Mouse (Mus musculus): ENCODE results near the gene Sdc1. TPM values are rescaled to one million over a fixed set of nuclear protein-coding genes. Genes with fewer than 3 reads are reported as not detected.

Sdc1 gene
- polyA plus RNA-seq (2017; shearing (Covaris generic)): under 1 TPM in 1 of 2 experiments, not detected in 1; 0.32 TPM

GRCm38 (mm10) chr12:8770946-8771843, at the start of gene Sdc1:
Sdc1 (plus strand) TSS chr12:8771323.
- ATAC-seq: no peak

DNA sequence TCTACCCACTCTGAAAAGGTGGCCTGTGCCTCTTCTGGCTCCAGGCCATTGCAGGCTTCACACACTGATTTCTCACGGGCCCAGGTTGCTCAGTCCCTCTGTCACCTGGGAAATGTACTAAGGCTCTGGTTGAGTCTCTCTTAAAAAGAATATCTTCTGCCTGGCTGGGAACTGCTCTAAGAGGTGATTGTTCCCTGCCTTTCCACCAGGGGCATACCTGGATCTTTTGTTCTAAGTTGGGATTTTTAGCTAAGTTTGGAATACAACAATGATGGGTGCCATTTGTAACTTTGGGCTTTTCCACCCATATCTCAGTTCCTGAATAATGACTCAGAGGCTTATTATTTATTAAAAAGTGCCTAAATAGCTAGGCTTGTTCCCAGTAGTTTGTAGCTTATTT, 44.2 kb upstream of the Sdc1 start:
- no peak for ATAC-seq

DNA sequence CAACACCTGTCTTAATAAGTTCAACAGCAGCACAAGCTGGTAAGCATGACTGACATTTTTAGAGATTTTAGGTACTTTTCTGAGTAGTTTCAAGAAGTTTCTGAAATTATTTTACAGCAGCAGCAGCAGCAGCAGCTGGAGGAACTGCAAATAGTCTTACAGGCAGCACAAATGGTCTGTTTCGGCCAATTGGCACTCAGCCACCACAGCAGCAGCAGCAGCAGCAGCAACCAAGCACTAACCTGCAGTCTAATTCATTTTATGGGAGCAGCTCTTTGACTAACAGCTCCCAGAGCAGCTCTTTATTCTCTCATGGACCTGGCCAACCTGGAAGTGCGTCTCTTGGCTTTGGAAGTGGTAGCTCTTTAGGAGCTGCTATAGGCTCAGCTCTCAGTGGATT, 42.4 kb upstream of the Sdc1 start:
- ATAC-seq: no peak

DNA sequence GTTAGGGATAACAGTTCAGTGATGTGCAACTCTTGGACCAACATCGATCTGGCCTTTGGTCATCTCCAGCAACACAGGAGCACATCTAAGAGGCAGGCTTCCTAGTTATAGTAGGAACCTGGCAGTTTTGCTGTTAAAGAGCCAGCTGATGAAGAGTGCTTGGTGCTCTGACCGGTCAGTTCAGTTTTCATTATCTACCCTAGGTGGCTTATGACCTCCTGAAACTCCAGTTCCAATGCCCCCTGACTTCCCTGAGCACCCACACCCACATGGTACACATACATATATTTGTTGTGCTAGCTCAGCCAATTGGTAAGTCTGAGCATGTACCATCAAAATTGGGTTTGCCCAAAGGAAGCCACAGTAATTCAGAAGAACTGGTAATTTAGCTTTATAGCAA, 17.5 kb upstream of the Sdc1 start:
- ATAC-seq: no peak

GRCm38 (mm10) chr12:8754116-8754515, 17.0 kb upstream of the Sdc1 start:
- no peak for ATAC-seq

- ATAC-seq: no peak
Observed at GRCm38 (mm10) chr12:8758029-8758428, 13.1 kb upstream of the Sdc1 start.

DNA sequence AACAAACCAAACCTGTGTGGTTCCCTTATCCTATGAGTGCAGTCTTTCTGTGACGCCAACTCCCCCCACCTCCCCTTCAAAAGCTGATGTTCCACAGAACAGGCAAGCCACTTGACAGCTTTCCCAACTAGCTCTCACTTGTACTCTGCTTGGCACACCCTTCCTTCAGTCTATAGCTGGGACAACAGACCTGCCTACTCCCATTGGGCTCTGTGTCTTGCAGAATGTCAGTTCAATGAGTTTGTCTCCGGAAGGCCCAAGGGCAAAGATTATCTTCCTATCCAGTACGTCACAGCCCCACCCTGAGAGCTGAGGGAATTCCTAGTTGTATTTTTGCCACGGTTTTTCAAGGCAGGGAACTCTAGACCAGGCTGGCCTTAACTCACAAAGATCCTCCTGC, 12.0 kb upstream of the Sdc1 start:
- ATAC-seq: no peak

DNA sequence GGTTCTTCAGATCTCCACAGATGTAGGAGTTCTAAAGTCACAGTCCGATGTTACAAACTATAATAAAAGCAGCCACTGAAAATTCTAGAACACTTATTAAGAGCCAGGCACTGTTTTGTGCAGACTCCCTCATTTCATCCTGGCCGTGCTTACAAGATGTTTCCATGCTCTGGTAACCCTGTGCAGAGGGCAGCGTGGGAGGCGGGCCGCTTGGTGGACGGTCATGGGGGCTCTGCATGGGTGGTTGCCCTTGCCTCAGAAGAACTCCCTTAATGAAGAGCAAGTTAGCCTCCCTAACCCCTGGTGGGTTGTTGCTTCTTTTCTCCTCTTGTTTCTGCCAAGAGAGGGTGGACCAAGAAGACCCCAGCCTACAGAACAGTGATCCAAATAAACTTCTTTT, 11.3 kb upstream of the Sdc1 start:
- ATAC-seq: no peak

- no peak for ATAC-seq
Observed at GRCm38 (mm10) chr12:8760561-8760960, 10.6 kb upstream of the Sdc1 start.

DNA sequence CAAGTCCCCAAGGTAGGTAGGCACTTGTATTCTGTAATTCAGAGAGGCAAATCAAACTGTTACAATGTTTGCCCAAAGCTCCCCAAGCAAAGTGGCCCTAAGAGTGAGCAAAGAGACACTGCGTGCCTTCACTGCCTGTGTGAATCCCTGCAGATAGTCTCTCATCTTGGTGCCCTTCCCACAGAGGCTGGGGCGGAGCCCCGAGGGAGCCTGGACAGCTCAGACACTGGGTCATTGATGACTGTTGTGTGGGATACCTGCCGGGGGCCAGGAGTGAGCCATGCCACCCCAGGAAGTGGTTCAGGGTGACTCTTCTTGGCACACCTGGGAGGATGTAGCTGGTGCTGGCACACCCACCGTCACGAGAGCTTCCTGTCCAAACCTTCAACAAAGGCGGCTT, 10.1 kb upstream of the Sdc1 start:
- peak; percentile 35 for ATAC-seq

GRCm38 (mm10) chr12:8762667-8763066, 8.5 kb upstream of the Sdc1 start:
- no peak for ATAC-seq

- no peak for ATAC-seq
Observed at GRCm38 (mm10) chr12:8764221-8764930, 6.7 kb upstream of the Sdc1 start.

GRCm38 (mm10) chr12:8771844-8772380, 789 bp downstream of the Sdc1 start:
- no peak for ATAC-seq

- ATAC-seq: peak; percentile 28
Observed at GRCm38 (mm10) chr12:8772451-8773143, 1.5 kb downstream of the Sdc1 start.

DNA sequence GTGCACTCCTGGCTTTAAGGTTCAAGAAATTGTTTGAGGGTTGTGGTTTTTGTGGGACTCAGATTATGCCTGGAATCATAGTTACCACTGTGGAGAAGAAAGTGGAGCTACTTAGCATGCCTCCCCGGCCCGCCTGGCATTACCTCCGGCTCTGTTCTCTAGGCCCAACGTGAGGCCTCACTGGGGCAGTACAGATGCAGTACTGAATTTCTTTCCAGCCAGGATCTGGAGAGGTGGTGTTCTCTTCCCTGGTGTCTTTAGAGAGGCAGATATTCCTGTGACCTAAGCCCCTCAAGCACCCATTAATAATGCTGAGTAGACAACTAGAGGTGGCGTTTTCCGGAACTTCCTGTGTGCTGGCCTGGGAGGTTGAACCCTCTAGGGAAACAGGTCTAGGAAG, 2.2 kb downstream of the Sdc1 start:
- ATAC-seq: no peak

DNA sequence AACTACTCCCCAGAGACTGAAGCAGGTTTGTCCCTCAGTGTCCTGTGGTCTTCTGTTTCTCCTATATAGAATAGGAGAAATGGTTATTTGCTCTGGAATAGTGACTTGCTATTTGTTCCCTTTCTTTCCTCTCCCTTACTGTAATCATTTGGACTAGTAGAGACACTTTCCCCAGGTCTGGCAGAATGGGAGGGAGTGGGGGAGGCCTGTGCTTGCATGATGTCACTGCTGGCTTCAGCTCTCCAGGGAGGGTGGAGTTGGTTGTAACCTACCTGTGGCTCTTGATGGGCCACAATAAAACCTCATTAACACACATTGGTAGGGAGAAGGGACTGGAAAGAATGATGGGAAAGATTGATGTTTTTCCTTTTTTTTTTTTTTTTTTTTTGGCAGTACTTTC, 3.1 kb downstream of the Sdc1 start:
- no peak for ATAC-seq

DNA sequence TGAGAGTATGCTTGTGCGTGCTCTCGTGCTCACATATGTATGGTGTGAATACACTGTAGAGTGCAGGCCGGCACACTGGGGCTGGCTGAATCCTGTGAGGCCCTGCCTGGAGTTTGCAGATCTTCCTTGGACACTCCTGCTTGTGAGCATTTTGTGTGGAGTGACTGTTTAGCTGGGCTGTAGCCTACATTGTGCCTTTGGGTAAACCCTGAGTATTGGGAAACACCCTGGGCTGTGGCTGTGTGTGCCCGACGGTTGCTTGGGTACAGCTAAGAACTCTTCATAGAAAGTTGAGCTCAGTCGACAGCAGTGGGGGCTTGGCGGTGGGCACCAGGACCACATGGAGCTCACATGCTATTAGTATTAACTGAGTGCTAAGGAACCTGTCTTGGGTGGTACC, 5.1 kb downstream of the Sdc1 start:
- no peak for ATAC-seq

DNA sequence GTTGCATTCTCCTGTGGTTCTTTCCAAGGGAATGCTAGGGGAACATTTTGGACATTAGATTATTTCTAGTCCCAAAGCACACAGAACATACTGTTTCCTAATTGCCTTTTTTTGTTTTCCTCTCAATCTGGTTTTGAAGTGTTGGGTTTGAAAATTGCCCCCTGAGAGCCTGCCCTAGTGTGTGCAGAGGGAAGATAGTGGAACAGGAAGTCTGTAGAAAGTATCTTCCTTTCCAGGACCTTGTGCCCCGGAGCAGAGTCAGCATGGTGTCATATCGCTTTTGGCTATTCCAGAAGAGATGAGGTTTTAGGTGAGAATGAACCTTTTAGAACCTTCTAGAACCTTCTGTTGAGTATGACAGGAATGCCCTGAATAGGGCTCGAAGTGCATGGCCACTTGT, 5.6 kb downstream of the Sdc1 start:
- no peak for ATAC-seq

DNA sequence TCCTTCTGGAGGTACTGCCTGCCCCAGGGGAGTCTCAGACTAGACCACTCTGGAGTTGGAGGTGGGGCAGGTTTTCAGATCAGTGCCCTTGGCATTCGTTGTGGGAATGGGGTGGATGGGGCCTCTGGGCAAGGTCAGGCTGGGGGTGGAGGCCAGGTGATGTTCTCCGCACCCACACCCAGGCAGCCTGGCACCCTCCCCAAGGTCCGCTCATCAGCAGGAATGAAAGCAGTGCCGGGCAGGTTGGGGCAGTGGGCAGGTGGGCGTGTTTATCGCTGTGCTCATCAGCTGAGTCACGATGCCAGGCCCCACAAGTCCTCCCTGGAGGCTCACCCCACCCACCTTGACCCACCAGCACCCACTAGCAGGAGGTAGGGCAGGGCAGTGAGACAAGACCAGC, 7.0 kb downstream of the Sdc1 start:
- ATAC-seq: no peak

DNA sequence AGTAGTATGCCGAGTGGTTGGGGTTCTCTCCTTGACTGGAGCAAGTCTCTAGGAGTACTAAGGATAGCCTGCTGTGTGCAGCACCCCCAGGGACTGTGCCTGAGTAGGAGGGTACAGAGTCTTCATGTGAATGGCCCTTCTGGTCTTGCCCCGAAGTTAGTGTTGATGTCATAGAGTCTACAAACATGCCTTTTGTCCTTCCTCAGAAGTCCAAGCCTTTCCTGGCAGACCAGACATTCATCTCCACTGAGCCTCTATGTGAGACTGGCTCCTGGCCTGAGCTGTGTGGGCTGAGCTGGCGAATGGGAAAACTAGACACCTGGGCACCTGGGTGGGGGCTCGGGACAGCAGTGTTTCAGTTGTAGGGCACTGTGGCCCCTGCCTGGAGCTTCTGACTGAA, 8.7 kb downstream of the Sdc1 start:
- ATAC-seq: no peak

DNA sequence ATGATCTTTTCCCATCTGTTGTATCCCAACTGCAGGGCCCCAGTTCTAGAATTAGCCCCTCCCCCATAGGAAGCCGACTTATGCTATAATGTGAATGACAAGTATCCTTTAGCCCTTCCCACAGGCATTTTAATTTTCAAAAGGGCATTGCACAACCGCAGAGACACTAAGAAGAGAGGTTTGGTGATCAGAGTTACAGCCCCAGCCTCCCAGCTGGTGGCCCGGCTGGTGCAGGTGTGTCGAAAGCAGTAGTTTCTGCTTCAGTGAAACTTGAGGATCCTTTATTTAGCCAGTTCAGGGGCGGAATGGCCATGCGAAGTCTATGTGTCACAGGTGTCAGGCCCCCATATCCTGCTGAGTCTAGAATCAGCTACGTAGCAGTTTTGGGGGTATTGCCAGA, 10.0 kb downstream of the Sdc1 start:
- ATAC-seq: no peak

- ATAC-seq: no peak
Observed at GRCm38 (mm10) chr12:8781681-8782378, 10.7 kb downstream of the Sdc1 start.

GRCm38 (mm10) chr12:8782565-8782964, 11.4 kb downstream of the Sdc1 start:
- no peak for ATAC-seq
